Mouse (Mus musculus): ENCODE measurements at regions not wholly inside any gene's neighbourhood (a gene's known extent, or its start where the extent isn't known, plus 50 kb on each side); places are given as distances from the start of the nearest gene placed in this dataset.

DNA sequence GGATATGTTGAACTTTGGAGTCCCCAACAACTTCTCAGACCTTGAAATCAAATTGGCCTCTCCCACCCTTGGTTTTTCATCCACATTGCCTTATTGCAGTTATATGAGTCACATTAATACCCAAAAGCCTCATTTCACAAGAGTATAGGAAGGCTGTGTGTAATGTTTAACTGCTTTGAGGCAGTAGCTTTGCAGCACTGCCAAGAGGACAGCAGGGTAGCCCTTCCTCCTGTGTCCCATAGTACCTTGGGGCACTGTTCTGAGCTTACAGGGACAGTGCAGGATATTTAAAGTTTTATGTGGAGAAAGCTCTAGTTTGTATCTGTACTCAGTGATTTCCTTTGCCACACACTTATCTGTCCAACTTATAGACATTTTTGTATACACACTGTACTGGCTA lies 374.4 kb downstream of the Plk2 start:
- no peaks in the 10 kb centered on the region for H3K36me3 ChIP-seq
- H3K27me3 ChIP-seq = no peaks in the 10 kb centered on the region
- no peak overlapping the region for H3K27ac ChIP-seq
- H3K9ac ChIP-seq (replicated peaks) = no peak overlapping the region
- no peak overlapping the region for H3K4me2 ChIP-seq (replicated peaks)
- H3K4me3 ChIP-seq (replicated peaks) = no peak overlapping the region
- no peaks in the 10 kb centered on the region for H3K9me3 ChIP-seq
- no peaks in the 10 kb centered on the region for H3K4me1 ChIP-seq (replicated peaks)
- ATAC-seq = no peak

DNA sequence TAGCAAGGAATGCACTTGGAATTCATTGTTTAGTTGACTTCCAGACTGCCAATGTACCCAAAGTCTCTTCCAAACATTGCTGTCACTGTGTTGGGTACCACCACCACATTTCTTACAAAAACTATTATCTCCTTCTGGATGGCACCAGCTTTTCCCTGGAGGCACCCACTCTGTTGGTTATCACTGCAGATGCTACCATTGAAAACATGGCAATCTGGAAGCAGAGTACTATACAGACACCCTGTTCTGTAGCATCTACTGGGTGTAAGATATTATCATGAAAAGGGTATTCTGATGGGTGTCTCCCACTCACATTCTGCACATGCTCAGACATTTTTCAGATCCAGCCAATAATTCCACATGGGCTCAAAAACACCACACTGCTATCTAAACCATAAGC lies 380.4 kb downstream of the Plk2 start:
- Histone ChIP-seq H3K9ac (replicated peaks) (no peak overlapping the region), H3K4me3 (replicated peaks) (no peak overlapping the region)
- ATAC-seq = no peak

DNA sequence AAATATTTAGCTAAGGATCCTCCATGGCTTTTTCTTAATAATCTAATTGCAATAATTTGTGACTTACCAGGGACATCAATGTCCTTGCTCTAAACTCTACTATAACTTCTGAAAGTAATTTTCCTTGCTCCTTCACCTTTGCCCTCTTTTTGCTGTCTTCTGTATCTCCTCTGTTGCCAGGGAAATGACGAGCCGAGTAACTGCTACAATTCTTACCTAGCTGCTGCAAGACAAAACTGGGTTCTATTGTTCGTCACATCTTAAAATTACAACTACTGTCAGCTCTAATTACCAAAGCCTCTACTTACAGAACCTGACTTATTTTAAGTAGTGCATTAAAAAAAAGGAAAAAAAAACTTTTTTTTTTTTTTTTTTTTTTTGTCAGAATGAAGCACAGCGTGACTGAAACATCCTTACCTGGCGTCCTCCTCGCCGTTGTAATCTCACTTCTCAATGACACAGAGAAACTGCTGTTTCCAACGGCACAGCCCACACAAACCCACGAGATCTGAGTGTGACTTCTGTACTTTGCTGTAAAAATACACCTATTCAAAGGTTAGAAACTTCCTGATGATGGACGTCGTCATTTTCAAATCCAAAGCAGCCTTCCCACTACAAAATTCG lies 389.4 kb downstream of the Plk2 start:
- H3K27ac ChIP-seq = no peak overlapping the region

More for the DNA sequence above, 380.4 kb downstream of the Plk2 start:
- no peaks in the 10 kb centered on the region for H3K36me3 ChIP-seq
- H3K4me2 ChIP-seq (replicated peaks) = no peak overlapping the region
- no peaks in the 10 kb centered on the region for H3K4me1 ChIP-seq (replicated peaks)
- H3K9me3 ChIP-seq = no peaks in the 10 kb centered on the region
- H3K27me3 ChIP-seq = no peaks in the 10 kb centered on the region
- no peak overlapping the region for H3K27ac ChIP-seq

DNA sequence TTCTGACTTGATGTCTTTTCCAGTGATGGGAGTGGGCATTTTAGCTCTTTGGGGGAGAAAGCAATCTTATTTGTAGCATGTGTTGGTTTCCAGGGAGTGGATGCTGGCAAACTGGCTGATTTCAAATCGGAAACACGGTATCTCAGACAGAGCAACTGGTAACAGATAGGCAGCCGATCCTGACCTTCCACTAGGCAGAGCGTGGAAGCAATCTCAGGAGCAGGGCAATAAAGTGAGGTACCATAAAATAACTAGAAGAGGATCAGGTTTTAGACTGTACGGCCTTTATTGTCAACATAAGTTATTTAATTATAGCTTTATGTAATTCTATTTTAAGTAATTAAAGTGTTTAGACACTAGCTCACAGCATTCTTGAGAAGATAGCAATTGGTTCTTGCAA lies 390.0 kb downstream of the Plk2 start:
- no peak for ATAC-seq
- WGBS = 86% methylated on average over 5 of the region's 5 CpGs

More for the DNA sequence above, 389.4 kb downstream of the Plk2 start:
- H3K9ac ChIP-seq (replicated peaks) = no peak overlapping the region
- no peaks in the 10 kb centered on the region for H3K27me3 ChIP-seq
- no peak overlapping the region for H3K4me3 ChIP-seq (replicated peaks)
- no peak overlapping the region for H3K4me2 ChIP-seq (replicated peaks)
- ATAC-seq = no peak
- no peaks in the 10 kb centered on the region for H3K9me3 ChIP-seq
- H3K4me1 ChIP-seq (replicated peaks) = no peaks in the 10 kb centered on the region
- WGBS = 80% methylated on average over 12 of the region's 12 CpGs
- no peaks in the 10 kb centered on the region for H3K36me3 ChIP-seq

DNA sequence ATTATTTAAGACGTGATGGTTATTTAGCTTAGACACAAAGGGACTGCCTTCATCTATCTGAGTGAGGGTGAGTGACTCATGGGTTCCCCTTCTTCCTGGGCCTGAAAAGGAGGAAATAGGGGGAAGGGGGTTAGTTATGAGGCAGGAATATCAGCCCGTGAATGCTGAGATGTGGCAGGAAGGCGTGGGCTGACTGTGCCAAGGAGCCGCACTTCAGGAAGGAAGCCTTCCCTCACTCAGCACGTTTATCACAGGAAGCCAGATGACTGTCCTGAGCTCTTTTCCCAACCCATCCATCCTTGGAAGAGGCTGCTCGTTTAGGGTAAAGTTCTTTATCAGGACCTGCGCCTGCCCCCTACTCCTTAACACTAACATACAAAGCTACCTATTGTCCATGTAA lies 403.5 kb downstream of the Plk2 start:
- no peak overlapping the region for H3K9ac ChIP-seq (replicated peaks)
- H3K4me1 ChIP-seq (replicated peaks) = no peaks in the 10 kb centered on the region
- H3K9me3 ChIP-seq = no peaks in the 10 kb centered on the region
- WGBS = 84% methylated on average over 7 of the region's 7 CpGs
- ATAC-seq = no peak
- H3K27me3 ChIP-seq = no peaks in the 10 kb centered on the region
- no peak overlapping the region for H3K4me2 ChIP-seq (replicated peaks)
- no peak overlapping the region for H3K4me3 ChIP-seq (replicated peaks)
- H3K36me3 ChIP-seq = no peaks in the 10 kb centered on the region
- H3K27ac ChIP-seq = no peak overlapping the region

More for the DNA sequence above, 390.0 kb downstream of the Plk2 start:
- no peak overlapping the region for H3K4me3 ChIP-seq (replicated peaks)
- no peaks in the 10 kb centered on the region for H3K9me3 ChIP-seq
- H3K27me3 ChIP-seq = no peaks in the 10 kb centered on the region
- H3K4me2 ChIP-seq (replicated peaks) = no peak overlapping the region
- H3K4me1 ChIP-seq (replicated peaks) = no peaks in the 10 kb centered on the region
- H3K9ac ChIP-seq (replicated peaks) = no peak overlapping the region
- no peaks in the 10 kb centered on the region for H3K36me3 ChIP-seq
- H3K27ac ChIP-seq = no peak overlapping the region

DNA sequence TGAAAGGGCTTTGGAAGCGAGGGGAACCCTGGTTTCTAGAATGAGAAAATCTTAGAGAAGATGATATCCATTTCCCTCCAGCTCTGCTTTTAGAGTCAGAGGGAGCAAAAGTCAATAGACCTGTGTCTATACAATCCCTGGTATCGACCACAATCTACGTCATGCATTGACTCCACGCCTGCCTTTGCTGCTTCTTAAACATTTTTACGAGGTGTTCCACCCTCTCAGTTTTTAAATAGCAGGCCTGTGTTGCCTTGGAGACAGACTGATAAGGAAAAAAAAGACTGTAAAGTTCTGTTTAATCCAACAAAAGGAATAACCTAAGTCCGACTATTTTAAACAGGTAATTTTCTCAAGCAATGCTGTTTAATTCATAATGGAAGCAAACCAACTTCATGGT lies 408.0 kb downstream of the Plk2 start:
- Histone ChIP-seq H3K4me1 (replicated peaks) (no peaks in the 10 kb centered on the region), H3K4me3 (replicated peaks) (no peak overlapping the region), H3K9ac (replicated peaks) (no peak overlapping the region), H3K9me3 (no peaks in the 10 kb centered on the region), H3K4me2 (replicated peaks) (no peak overlapping the region), H3K36me3 (no peaks in the 10 kb centered on the region), H3K27me3 (no peaks in the 10 kb centered on the region), H3K27ac (no peak overlapping the region)
- WGBS = 92% methylated on average over 6 of the region's 6 CpGs
- no peak for ATAC-seq

DNA sequence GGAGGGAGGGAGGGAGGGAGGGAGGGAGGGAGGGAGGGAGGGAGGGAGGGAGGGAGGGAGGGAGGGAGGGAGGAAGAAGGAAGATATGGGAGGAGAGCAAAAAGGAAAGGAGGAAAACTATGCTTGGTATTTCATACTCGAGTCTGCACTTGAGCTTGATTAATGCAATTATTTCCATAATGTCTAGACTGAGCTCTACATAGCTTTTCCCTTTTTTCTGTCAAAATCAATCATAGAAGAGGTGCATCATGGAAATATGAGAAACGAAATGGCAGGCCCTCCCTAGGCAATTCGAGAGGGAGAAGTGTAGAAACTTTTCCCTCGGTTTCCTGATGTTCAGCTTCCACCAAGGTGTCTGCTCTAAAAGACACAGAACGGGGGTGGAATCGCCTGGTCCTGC lies 417.6 kb downstream of the Plk2 start:
- WGBS = 74% methylated on average over 6 of the region's 6 CpGs
- Histone ChIP-seq H3K4me3 (replicated peaks) (no peak overlapping the region), H3K9me3 (no peaks in the 10 kb centered on the region), H3K4me2 (replicated peaks) (no peak overlapping the region), H3K27ac (no peak overlapping the region), H3K9ac (replicated peaks) (no peak overlapping the region), H3K36me3 (no peaks in the 10 kb centered on the region), H3K27me3 (no peaks in the 10 kb centered on the region), H3K4me1 (replicated peaks) (no peaks in the 10 kb centered on the region)
- ATAC-seq = no peak

DNA sequence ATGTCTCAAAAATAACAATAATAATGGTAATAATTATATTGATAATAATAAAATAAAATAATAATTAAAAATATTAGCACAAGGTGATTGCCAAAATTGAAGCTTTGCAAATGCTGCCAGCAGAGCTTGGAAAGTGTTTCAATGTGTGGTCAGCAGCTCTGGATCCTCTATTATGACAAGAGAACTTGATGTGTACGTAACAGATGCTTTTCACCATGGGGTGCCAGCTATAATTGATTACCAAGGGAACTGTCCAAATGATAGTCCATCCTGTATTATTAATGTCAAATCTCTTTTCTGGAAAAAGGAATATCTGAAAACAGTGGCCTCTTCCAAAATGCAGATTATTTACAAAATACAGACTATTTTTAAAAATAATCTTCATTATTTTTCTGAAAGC lies 419.2 kb downstream of the Plk2 start:
- peaks cover 5% of the 10 kb centered on the region; the same call in 1 of the 2 replicates for H3K4me1 ChIP-seq (replicated peaks)
- H3K4me3 ChIP-seq (replicated peaks) = no peak overlapping the region
- no peak overlapping the region for H3K9ac ChIP-seq (replicated peaks)
- no peaks in the 10 kb centered on the region for H3K9me3 ChIP-seq
- ATAC-seq = no peak
- H3K4me2 ChIP-seq (replicated peaks) = no peak overlapping the region
- 53% methylated on average over 1 of the region's 1 CpGs for WGBS
- H3K27ac ChIP-seq = no peak overlapping the region
- H3K27me3 ChIP-seq = no peaks in the 10 kb centered on the region
- no peaks in the 10 kb centered on the region for H3K36me3 ChIP-seq

DNA sequence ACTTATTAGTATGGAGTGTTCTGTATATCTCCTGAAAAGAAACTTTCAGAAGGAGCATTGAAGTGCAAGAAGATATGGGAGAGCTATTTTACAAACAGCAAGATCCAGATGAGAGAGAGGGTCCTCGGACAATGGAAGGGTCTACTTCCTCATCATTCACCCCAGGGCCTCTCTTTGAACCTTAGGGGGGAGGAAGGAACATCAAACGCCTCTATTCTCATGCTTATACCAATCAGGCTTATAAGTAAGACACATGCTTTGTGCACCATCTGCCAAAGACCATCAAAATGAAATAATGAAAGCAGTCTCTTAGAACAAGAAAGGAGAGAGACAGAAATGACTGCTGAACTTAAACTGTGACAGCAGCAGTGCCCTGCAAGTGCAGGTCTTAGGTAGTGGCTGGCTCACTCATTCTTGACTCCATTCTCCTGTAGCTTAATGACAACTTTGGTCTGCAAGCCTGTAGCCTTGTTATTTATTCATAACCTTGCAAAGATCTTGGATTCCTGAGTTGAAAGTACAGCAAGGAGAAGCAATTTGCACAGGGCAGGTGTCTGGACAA lies 424.5 kb downstream of the Plk2 start:
- Histone ChIP-seq H3K27me3 (no peaks in the 10 kb centered on the region), H3K4me2 (replicated peaks) (no peak overlapping the region), H3K27ac (0 out of 2 replicates have a peak overlapping the region, but pooled peaks have one; percentile 6), H3K4me1 (replicated peaks) (peaks cover 12% of the 10 kb centered on the region), H3K36me3 (no peaks in the 10 kb centered on the region), H3K4me3 (replicated peaks) (no peak overlapping the region), H3K9me3 (no peaks in the 10 kb centered on the region), H3K9ac (replicated peaks) (no peak overlapping the region)
- WGBS = 17% methylated on average over 2 of the region's 2 CpGs
- ATAC-seq = peak; percentile 58; the same call in 1 of the 2 replicates

DNA sequence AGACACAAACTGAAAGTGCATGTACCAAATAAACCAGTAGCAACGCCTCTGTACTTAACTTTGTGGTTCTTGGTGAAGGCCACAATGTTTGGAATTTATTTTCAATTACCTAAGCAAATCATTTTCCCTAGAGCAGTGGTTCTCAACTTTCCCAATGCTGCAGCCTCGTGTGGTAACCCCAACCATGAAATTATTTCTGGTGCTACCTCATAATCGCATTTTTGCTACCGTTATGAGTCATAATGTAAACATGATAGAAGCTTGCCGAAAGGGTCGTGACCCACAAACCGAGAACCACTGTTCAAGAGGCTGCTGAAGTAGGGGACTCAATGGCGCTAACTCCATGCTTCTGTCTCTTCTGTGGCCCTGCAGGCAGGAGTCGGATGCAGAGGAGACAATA lies 429.9 kb upstream of the Actbl2 start:
- Histone ChIP-seq H3K9me3 (no peaks in the 10 kb centered on the region), H3K36me3 (no peaks in the 10 kb centered on the region), H3K4me2 (replicated peaks) (no peak overlapping the region), H3K27me3 (no peaks in the 10 kb centered on the region), H3K4me1 (replicated peaks) (no peaks in the 10 kb centered on the region), H3K4me3 (replicated peaks) (no peak overlapping the region), H3K9ac (replicated peaks) (no peak overlapping the region), H3K27ac (no peak overlapping the region)
- 95% methylated on average over 9 of the region's 9 CpGs for WGBS
- no peak for ATAC-seq

DNA sequence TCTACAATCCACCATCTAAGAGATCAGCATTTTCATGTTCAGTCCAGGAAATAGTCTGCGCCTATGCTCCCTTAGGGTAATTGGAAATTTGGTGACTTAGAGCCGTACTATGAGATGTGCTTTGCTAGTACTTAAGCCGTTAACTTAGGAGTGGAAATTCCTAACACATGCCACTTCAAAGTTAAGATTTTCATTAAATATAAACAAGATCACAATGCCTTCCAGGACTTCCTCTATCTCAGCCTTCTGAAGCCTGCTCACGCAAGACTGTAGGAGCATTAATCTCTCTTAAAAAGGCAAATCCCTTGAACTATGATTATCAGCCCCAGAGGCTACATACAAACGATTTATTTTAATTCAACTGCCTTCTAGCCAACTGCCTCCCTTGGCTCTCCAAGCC lies 422.4 kb upstream of the Actbl2 start:
- Histone ChIP-seq H3K9ac (replicated peaks) (no peak overlapping the region), H3K4me1 (replicated peaks) (peaks cover 5% of the 10 kb centered on the region; the same call in 1 of the 2 replicates), H3K9me3 (no peaks in the 10 kb centered on the region), H3K4me3 (replicated peaks) (no peak overlapping the region), H3K27ac (no peak overlapping the region), H3K27me3 (no peaks in the 10 kb centered on the region), H3K36me3 (no peaks in the 10 kb centered on the region), H3K4me2 (replicated peaks) (no peak overlapping the region)
- peak; percentile 68 for ATAC-seq
- WGBS = 51% methylated on average over 5 of the region's 5 CpGs

DNA sequence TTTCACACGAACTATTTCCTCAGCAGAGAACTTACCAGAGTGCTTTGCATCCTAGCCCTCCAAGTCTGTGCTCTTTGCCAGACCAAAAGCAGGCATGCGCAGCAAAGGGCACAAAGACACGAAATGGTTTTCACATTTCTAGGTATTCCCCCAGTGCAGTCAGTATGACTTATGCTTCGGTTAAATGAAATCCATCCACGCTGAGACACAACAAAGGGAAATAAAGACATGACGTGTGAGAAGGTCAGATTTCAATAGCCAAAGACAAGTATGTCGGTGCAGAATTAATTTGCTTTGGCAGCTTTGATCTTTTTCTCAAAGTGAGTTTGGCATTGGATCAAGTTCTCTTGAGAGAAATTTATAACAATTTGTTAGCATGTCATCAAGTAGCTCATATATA lies 417.9 kb upstream of the Actbl2 start:
- H3K36me3 ChIP-seq = no peaks in the 10 kb centered on the region
- H3K4me3 ChIP-seq (replicated peaks) = no peak overlapping the region
- H3K4me2 ChIP-seq (replicated peaks) = no peak overlapping the region
- WGBS = 28% methylated on average over 7 of the region's 7 CpGs
- no peak overlapping the region for H3K27ac ChIP-seq
- ATAC-seq = no peak
- no peaks in the 10 kb centered on the region for H3K9me3 ChIP-seq
- H3K9ac ChIP-seq (replicated peaks) = no peak overlapping the region
- H3K27me3 ChIP-seq = no peaks in the 10 kb centered on the region
- peaks cover 5% of the 10 kb centered on the region; the same call in 1 of the 2 replicates for H3K4me1 ChIP-seq (replicated peaks)

DNA sequence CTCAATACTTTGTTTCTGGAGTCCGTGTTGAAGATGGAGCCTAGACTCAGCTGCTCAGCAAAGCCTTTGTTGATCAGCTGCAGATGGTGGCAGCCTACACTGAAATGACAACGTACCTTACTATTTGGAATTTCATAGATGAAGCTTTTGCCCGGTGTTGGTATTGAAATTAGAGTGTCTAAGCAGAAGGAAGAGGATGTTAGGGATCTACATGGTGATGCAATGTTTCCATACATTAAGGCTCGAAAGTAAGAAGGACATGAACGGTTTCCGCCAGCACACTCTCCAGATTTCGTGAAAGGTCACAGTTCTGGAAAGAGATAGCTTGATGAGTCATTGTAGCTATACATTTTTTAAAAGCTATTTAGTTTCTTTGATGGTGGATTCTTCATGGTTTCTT lies 412.9 kb upstream of the Actbl2 start:
- no peak overlapping the region for H3K27ac ChIP-seq
- H3K4me2 ChIP-seq (replicated peaks) = no peak overlapping the region
- peaks cover under 1% of the 10 kb centered on the region; the same call in 1 of the 2 replicates for H3K4me1 ChIP-seq (replicated peaks)
- ATAC-seq = no peak
- H3K9ac ChIP-seq (replicated peaks) = no peak overlapping the region
- no peaks in the 10 kb centered on the region for H3K9me3 ChIP-seq
- H3K4me3 ChIP-seq (replicated peaks) = no peak overlapping the region
- 92% methylated on average over 7 of the region's 7 CpGs for WGBS
- no peaks in the 10 kb centered on the region for H3K27me3 ChIP-seq
- H3K36me3 ChIP-seq = no peaks in the 10 kb centered on the region

Measured in midbrain, embryonic 13.5 days (tissue).